Mouse (Mus musculus) liver, embryonic 13.5 days (tissue): ENCODE measurements around the gene Nck1. TPM values are rescaled to one million over a fixed set of nuclear protein-coding genes. Genes with fewer than 3 reads are reported as not detected.

Experiments
- ATAC-seq: fragments of 200-750 bp; cut with Nextera tagmentation; 2 replicates; pipeline ENCODE4 v1.8.0; 2017; ENCODE audit warnings: low read depth, mild to moderate bottlenecking, moderate number of reproducible peaks, moderate library complexity
- DNase-seq: peaks from one replicate; pipeline ENCODE4 v3.0.0; 2022
- H3K27ac ChIP-seq: fragments of 300-500 bp; sonication (generic); 2 replicates; pipeline ENCODE4 v1.5.1; 2015; ENCODE audit warnings: moderate library complexity, mild to moderate bottlenecking, inconsistent platforms
- H3K27me3 ChIP-seq: fragments of 300-500 bp; sonication (generic); 2 replicates; pipeline ENCODE4 v1.6.1; 2015; ENCODE audit warnings: mild to moderate bottlenecking, inconsistent platforms
- H3K36me3 ChIP-seq: fragments of 300-500 bp; sonication (generic); 2 replicates; pipeline ENCODE4 v1.6.1; 2015; ENCODE audit warnings: mild to moderate bottlenecking, inconsistent platforms
- H3K4me1 ChIP-seq: fragments of 300-500 bp; sonication (generic); replicated peaks from 2 replicates; pipeline ENCODE4 v1.6.1; 2015; ENCODE audit warnings: inconsistent platforms
- H3K4me2 ChIP-seq: fragments of 300-500 bp; sonication (generic); 2 replicates; pipeline ENCODE4 v1.6.1; 2015; ENCODE audit warnings: inconsistent platforms, mild to moderate bottlenecking, moderate library complexity
- H3K4me3 ChIP-seq: fragments of 300-500 bp; sonication (generic); replicated peaks from 2 replicates; pipeline ENCODE4 v1.5.1; 2015; ENCODE audit warnings: mild to moderate bottlenecking, inconsistent platforms
- H3K9ac ChIP-seq: fragments of 300-500 bp; sonication (generic); 2 replicates; pipeline ENCODE4 v1.6.1; 2015; ENCODE audit warnings: mild to moderate bottlenecking, inconsistent platforms
- H3K9me3 ChIP-seq: fragments of 300-500 bp; sonication (generic); replicated peaks from 2 replicates; pipeline ENCODE4 v1.6.1; 2016; ENCODE audit warnings: inconsistent platforms
- WGBS: fragments of 180-500 bp; shearing (Covaris S2); methylation state at CpG from one replicate; pipeline ENCODE4 v1.1.7; 2015; ENCODE audit not compliant: insufficient replicate concordance; 5-methylcytosine and 5-hydroxymethylcytosine counted together
- polyA plus RNA-seq: library from polyadenylated mRNA; unstranded; fragments of >200 nt; fragmentation: Nextera tagmentation; extraction: Ambion mirVana; gene quantifications from 2 replicates; pipeline ENCODE4 v1.2.1, GENCODE M21; 2015

The Nck1 gene
- polyA plus RNA-seq, 1 experiment from 2014 or later = 24.8 TPM

GRCm38 (mm10) chr9:100468151-100468550, 77.8 kb downstream of the Nck1 start:
- ATAC-seq (no peak), DNase-seq (no peak)
- Histone ChIP-seq H3K4me2 (no peak overlapping the region), H3K27ac (no peak overlapping the region), H3K4me1 (no peaks in the 10 kb centered on the region), H3K36me3 (no peaks in the 10 kb centered on the region), H3K9ac (no peak overlapping the region), H3K9me3 (no peaks in the 10 kb centered on the region), H3K4me3 (no peak overlapping the region), H3K27me3 (no peaks in the 10 kb centered on the region)
- WGBS = 91% methylated on average over 8 of the region's 8 CpGs

DNA sequence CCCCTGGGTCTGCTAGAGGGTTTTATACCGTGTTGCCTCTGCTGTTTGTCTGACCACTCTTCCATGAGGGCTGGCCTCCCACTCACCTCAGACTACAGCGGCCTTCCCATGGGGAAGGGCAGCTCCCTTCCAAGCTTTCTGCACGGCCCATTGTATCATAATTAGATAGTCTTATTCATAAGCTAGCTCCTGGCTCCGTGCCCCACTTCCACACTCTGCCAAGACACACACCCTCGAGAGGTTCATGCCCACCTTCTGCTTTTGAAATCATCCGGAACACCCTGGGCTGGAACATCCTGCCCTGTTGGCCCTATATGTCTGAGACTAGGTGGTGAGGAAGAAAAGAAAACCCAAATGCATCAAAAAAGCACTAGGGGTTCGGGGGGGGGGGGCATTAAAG, 78.3 kb downstream of the Nck1 start:
- Histone ChIP-seq H3K4me2 (no peak overlapping the region), H3K27me3 (no peaks in the 10 kb centered on the region), H3K27ac (no peak overlapping the region), H3K9me3 (no peaks in the 10 kb centered on the region), H3K4me1 (no peaks in the 10 kb centered on the region), H3K9ac (no peak overlapping the region), H3K36me3 (no peaks in the 10 kb centered on the region), H3K4me3 (no peak overlapping the region)
- WGBS = 68% methylated on average over 7 of the region's 7 CpGs
- ATAC-seq (no peak), DNase-seq (no peak)

GRCm38 (mm10) chr9:100466743-100467142, 79.2 kb downstream of the Nck1 start:
- DNase-seq (no peak), ATAC-seq (no peak)
- Histone ChIP-seq H3K4me2 (no peak overlapping the region), H3K36me3 (no peaks in the 10 kb centered on the region), H3K27me3 (no peaks in the 10 kb centered on the region), H3K9ac (no peak overlapping the region), H3K27ac (no peak overlapping the region), H3K4me3 (no peak overlapping the region), H3K9me3 (no peaks in the 10 kb centered on the region), H3K4me1 (no peaks in the 10 kb centered on the region)
- WGBS = 68% methylated on average over 3 of the region's 3 CpGs

- no peaks in the 10 kb centered on the region for H3K27me3 ChIP-seq
- no peaks in the 10 kb centered on the region for H3K4me1 ChIP-seq
- DNase-seq = no peak
- no peak overlapping the region for H3K4me3 ChIP-seq
- ATAC-seq = no peak
- no peaks in the 10 kb centered on the region for H3K9me3 ChIP-seq
- no peak overlapping the region for H3K27ac ChIP-seq
- H3K36me3 ChIP-seq = no peaks in the 10 kb centered on the region
- WGBS = 84% methylated on average over 9 of the region's 9 CpGs
- H3K4me2 ChIP-seq = no peak overlapping the region
- no peak overlapping the region for H3K9ac ChIP-seq
Observed at GRCm38 (mm10) chr9:100465988-100466387, 79.9 kb downstream of the Nck1 start.

DNA sequence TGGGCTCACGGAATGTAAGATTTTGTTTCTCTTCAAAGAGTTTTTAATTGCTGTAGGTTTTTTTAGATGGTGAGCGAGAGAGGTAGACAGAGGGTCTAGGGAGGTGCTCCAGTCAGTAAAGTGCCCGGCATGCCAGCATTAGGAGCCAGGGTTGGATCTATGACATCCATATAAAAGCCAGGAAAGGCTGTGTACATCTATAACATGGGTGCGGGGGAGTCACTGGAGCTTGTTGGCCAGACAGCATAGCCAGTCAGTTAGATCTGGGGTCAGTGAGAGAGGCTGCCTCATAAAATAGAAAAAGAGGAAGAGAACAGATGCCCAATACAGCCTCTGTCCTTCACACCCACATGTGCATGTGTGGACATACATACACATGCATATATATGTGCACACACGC, 80.6 kb downstream of the Nck1 start:
- Histone ChIP-seq H3K27me3 (no peaks in the 10 kb centered on the region), H3K27ac (no peak overlapping the region), H3K36me3 (no peaks in the 10 kb centered on the region), H3K4me1 (no peaks in the 10 kb centered on the region), H3K4me3 (no peak overlapping the region), H3K9me3 (no peaks in the 10 kb centered on the region), H3K9ac (no peak overlapping the region), H3K4me2 (no peak overlapping the region)
- ATAC-seq (no peak), DNase-seq (no peak)
- WGBS = 81% methylated on average over 5 of the region's 5 CpGs

GRCm38 (mm10) chr9:100463771-100464170, 82.2 kb downstream of the Nck1 start:
- ATAC-seq (no peak), DNase-seq (no peak)
- Histone ChIP-seq H3K36me3 (no peaks in the 10 kb centered on the region), H3K27me3 (no peaks in the 10 kb centered on the region), H3K9me3 (no peaks in the 10 kb centered on the region), H3K4me1 (no peaks in the 10 kb centered on the region), H3K4me2 (no peak overlapping the region), H3K27ac (no peak overlapping the region), H3K4me3 (no peak overlapping the region), H3K9ac (no peak overlapping the region)
- 26% methylated on average over 2 of the region's 2 CpGs for WGBS

- Histone ChIP-seq H3K36me3 (no peaks in the 10 kb centered on the region), H3K4me2 (no peak overlapping the region), H3K4me3 (no peak overlapping the region), H3K4me1 (no peaks in the 10 kb centered on the region), H3K27ac (no peak overlapping the region), H3K9ac (no peak overlapping the region), H3K27me3 (no peaks in the 10 kb centered on the region), H3K9me3 (no peaks in the 10 kb centered on the region)
- ATAC-seq (no peak), DNase-seq (no peak)
- WGBS = 70% methylated on average over 4 of the region's 4 CpGs
Observed at GRCm38 (mm10) chr9:100462098-100462497, 83.8 kb downstream of the Nck1 start.

DNA sequence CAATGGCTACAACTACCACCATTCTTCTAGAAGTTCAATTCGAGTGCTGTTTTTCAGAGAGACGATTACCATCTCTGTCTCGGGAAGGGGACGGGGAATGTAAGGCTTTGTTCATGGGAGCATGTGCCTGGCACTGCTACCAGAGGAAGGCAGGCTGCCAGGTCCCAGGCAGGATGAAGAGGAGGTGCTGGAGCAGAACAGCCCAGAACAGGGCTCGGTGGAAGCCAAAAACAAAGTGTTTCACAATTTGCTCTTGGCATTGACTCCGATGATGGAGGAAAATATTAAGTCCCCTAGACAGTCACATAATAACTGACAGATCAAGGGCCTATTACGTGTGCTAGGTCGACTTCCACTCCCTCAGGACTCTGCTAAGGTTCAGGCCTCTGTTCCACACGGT, 84.3 kb downstream of the Nck1 start:
- no peaks in the 10 kb centered on the region for H3K4me1 ChIP-seq
- no peaks in the 10 kb centered on the region for H3K36me3 ChIP-seq
- H3K27ac ChIP-seq = no peak overlapping the region
- no peak overlapping the region for H3K4me3 ChIP-seq
- no peak overlapping the region for H3K4me2 ChIP-seq
- WGBS = 73% methylated on average over 9 of the region's 9 CpGs
- no peak for DNase-seq
- H3K27me3 ChIP-seq = no peaks in the 10 kb centered on the region
- H3K9me3 ChIP-seq = no peaks in the 10 kb centered on the region
- H3K9ac ChIP-seq = no peak overlapping the region
- ATAC-seq = no peak

- no peak overlapping the region for H3K27ac ChIP-seq
- no peak overlapping the region for H3K9ac ChIP-seq
- ATAC-seq = no peak
- H3K4me1 ChIP-seq = no peaks in the 10 kb centered on the region
- WGBS = 75% methylated on average over 9 of the region's 9 CpGs
- H3K27me3 ChIP-seq = no peaks in the 10 kb centered on the region
- no peak overlapping the region for H3K4me2 ChIP-seq
- no peak for DNase-seq
- H3K9me3 ChIP-seq = no peaks in the 10 kb centered on the region
- no peaks in the 10 kb centered on the region for H3K36me3 ChIP-seq
- no peak overlapping the region for H3K4me3 ChIP-seq
Observed at GRCm38 (mm10) chr9:100460203-100460602, 85.7 kb downstream of the Nck1 start.

GRCm38 (mm10) chr9:100457971-100458681, 87.8 kb downstream of the Nck1 start:
- 68% methylated on average over 17 of the region's 17 CpGs for WGBS
- DNase-seq = no peak
- ATAC-seq = no peak
- Histone ChIP-seq H3K9ac (no peak overlapping the region), H3K4me1 (peaks cover 7% of the 10 kb centered on the region), H3K4me3 (no peak overlapping the region), H3K4me2 (no peak overlapping the region), H3K27me3 (no peaks in the 10 kb centered on the region), H3K9me3 (no peaks in the 10 kb centered on the region), H3K27ac (no peak overlapping the region), H3K36me3 (no peaks in the 10 kb centered on the region)

GRCm38 (mm10) chr9:100454664-100454993, 91.3 kb downstream of the Nck1 start:
- H3K27ac ChIP-seq = no peak overlapping the region
- peak; percentile 18; the same call in 1 of the 2 replicates for ATAC-seq
- WGBS = 9% methylated on average over 9 of the region's 9 CpGs

DNA sequence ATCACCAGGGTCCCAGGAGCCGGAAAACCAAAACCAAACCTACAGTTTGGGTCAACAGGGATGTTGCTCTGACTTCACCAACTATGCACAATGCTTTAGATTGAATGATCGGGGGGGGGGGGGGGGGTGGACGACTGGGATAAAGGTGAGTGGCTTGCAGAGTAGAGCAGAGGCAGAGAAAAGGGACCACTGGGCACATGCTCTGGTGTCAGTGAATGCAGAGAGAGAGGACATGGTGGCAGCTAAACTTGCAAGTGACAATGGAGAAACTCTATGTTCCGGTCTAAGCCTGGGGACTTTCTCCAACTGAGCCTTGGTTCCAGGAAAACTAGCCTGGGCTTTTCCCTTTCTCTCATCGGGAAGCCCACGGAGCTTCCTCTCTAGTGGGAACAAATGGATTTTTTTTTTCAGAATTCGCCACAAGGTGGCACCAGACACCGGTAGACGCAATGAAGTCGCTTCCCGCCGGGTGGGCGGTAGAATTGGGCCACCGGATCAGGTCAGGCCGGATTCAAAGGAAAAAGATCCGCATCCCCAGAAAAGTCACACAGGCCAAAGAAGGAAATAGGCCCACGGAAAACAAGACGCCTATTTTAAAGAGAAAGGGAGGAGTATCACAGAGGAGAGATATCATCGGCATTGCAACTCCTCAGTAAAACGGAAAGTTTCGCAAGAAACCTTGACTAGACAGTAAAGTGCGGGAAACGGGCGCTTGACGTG, 91.8 kb downstream of the Nck1 start:
- Histone ChIP-seq H3K4me3 (peak overlapping the region; percentile 53), H3K9ac (peak overlapping the region; percentile 51), H3K9me3 (no peaks in the 10 kb centered on the region), H3K4me1 (peaks cover 7% of the 10 kb centered on the region), H3K4me2 (peak overlapping the region; percentile 76), H3K36me3 (no peaks in the 10 kb centered on the region), H3K27me3 (no peaks in the 10 kb centered on the region), H3K27ac (no peak overlapping the region)
- 0 out of 2 replicates have a peak, but pooled peaks have one; percentile 30 for ATAC-seq
- DNase-seq = peak; percentile 38
- 5% methylated on average over 24 of the region's 25 CpGs for WGBS

More at GRCm38 (mm10) chr9:100454664-100454993, 91.3 kb downstream of the Nck1 start:
- Histone ChIP-seq H3K9ac (peak overlapping the region; percentile 51), H3K4me3 (peak overlapping the region; percentile 53), H3K27me3 (no peaks in the 10 kb centered on the region), H3K4me1 (peaks cover 7% of the 10 kb centered on the region), H3K9me3 (no peaks in the 10 kb centered on the region), H3K4me2 (peak overlapping the region; percentile 76), H3K36me3 (no peaks in the 10 kb centered on the region)
- DNase-seq = no peak
